Mouse (Mus musculus) megakaryocyte progenitor cell, adult 5-6 weeks (primary cell): Measurements from ENCODE around the gene Traf5. TPM values are rescaled to one million over a fixed set of nuclear protein-coding genes. Genes with fewer than 3 reads are reported as not detected.
A peak's percentile ranks its signal among the peaks of the same experiment; 100 is the strongest.

ENCODE experiments used
- ATAC-seq: replicated peaks from 2 replicates; pipeline ENCODE4 v1.8.0; 2016; ENCODE audit warnings: mild to moderate bottlenecking, moderate TSS enrichment, inconsistent platforms; ENCODE audit not compliant: poor library complexity
- total RNA-seq, 2 experiments: library from RNA; stranded (forward) in 1 of 2; stranded (reverse) in 1 of 2; fragments of 157-497, 149-512 nt in 1 of 2; fragments of 200-1000 nt in 1 of 2; gene quantifications; 2 replicates each; pipeline versions ENCODE4 v1.2.3 to v1.2.4; 2015 to 2017

Traf5 gene
- total RNA-seq, 2 experiments from 2014 or later, result 2.7 to 4.1 TPM

- peak; percentile 73 for ATAC-seq
These were observed 711 bp upstream of the Traf5 start for GRCm38 (mm10) chr1:192092879-192093660.

- ATAC-seq, result no peak
These were observed 1.4 kb downstream of the Traf5 start for GRCm38 (mm10) chr1:192090689-192091567.

- no peak for ATAC-seq
These were observed 2.1 kb downstream of the Traf5 start for GRCm38 (mm10) chr1:192090281-192090680.

GRCm38 (mm10) chr1:192089208-192090166, 2.9 kb downstream of the Traf5 start:
- no peak for ATAC-seq

GRCm38 (mm10) chr1:192088011-192088410, 4.3 kb downstream of the Traf5 start:
- ATAC-seq, result no peak

GRCm38 (mm10) chr1:192087098-192087497, 5.3 kb downstream of the Traf5 start:
- no peak for ATAC-seq

- ATAC-seq, result no peak
These were observed 5.9 kb downstream of the Traf5 start for GRCm38 (mm10) chr1:192086279-192087037.

- ATAC-seq, result no peak
These were observed 7.1 kb downstream of the Traf5 start for GRCm38 (mm10) chr1:192085218-192085617.

GRCm38 (mm10) chr1:192082646-192083045, 9.7 kb downstream of the Traf5 start:
- no peak for ATAC-seq

GRCm38 (mm10) chr1:192081129-192081528, 11.2 kb downstream of the Traf5 start:
- peak; percentile 40 for ATAC-seq

- ATAC-seq, result no peak
These were observed 13.2 kb downstream of the Traf5 start for GRCm38 (mm10) chr1:192079121-192079520.

- ATAC-seq, result peak; percentile 91
These were observed 14.0 kb downstream of the Traf5 start for GRCm38 (mm10) chr1:192078406-192078805.

- ATAC-seq, result no peak
These were observed 15.4 kb downstream of the Traf5 start for GRCm38 (mm10) chr1:192076796-192077535.

- ATAC-seq, result no peak
These were observed 16.3 kb downstream of the Traf5 start for GRCm38 (mm10) chr1:192076101-192076500.

- no peak for ATAC-seq
These were observed 17.5 kb downstream of the Traf5 start for GRCm38 (mm10) chr1:192074824-192075223.

- ATAC-seq, result no peak
These were observed 19.9 kb downstream of the Traf5 start for GRCm38 (mm10) chr1:192072426-192072825.

- peak; percentile 79 for ATAC-seq
These were observed 21.7 kb downstream of the Traf5 start for GRCm38 (mm10) chr1:192070618-192071051.

GRCm38 (mm10) chr1:192069971-192070591, 22.3 kb downstream of the Traf5 start:
- ATAC-seq, result peak; percentile 73

- 0 out of 2 replicates have a peak, but pooled peaks have one; percentile 29 for ATAC-seq
These were observed 24.2 kb downstream of the Traf5 start for GRCm38 (mm10) chr1:192068188-192068587.
